Mouse (Mus musculus) E14TG2a.4 (cell line): ENCODE data around the gene Vps11.

Source experiments
- H3K27me3 ChIP-seq: 2 replicates; pipeline ENCODE4 v1.6.1; 2014; ENCODE audit warnings: low read length, control low read depth; ENCODE audit not compliant: insufficient read depth
- H3K36me3 ChIP-seq: 2 replicates; pipeline ENCODE4 v1.6.1; 2014; ENCODE audit warnings: low read length, control low read depth; ENCODE audit not compliant: insufficient read depth
- H3K4me1 ChIP-seq: replicated peaks from 2 replicates; pipeline ENCODE4 v1.6.1; 2014; ENCODE audit warnings: low read depth, low read length, control low read depth
- H3K4me3 ChIP-seq: replicated peaks from 2 replicates; pipeline ENCODE4 v1.5.1; 2014; ENCODE audit warnings: mild to moderate bottlenecking, low read length
- H3K9me3 ChIP-seq: 2 replicates; pipeline ENCODE4 v1.6.1; 2014; ENCODE audit warnings: low read length, control low read depth
- CTCF ChIP-seq: conservative IDR thresholded peaks from 2 replicates; pipeline ENCODE4 v1.5.1; 2014; ENCODE audit warnings: low read length
- NANOG ChIP-seq: IDR thresholded peaks from 2 replicates; pipeline ENCODE4 v1.6.1; 2014; ENCODE audit warnings: borderline replicate concordance, low read length, mixed read lengths
- POU5F1 ChIP-seq: IDR thresholded peaks from 2 replicates; pipeline ENCODE4 v1.6.1; 2014; ENCODE audit warnings: low read length, borderline replicate concordance

The Vps11 gene

GRCm38 (mm10) chr9:44314910-44315309, 46.6 kb downstream of the Vps11 start:
- TF ChIP-seq NANOG, result no peak
- TF ChIP-seq POU5F1, result no peak
- TF ChIP-seq CTCF, result no peak
- Histone ChIP-seq H3K4me3 (no peak overlapping the region), H3K4me1 (peaks cover 75% of the 10 kb centered on the region), H3K27me3 (peaks cover 87% of the 10 kb centered on the region), H3K9me3 (no peaks in the 10 kb centered on the region), H3K36me3 (peaks cover 38% of the 10 kb centered on the region)

- peaks cover 38% of the 10 kb centered on the region for H3K36me3 ChIP-seq
- no peaks in the 10 kb centered on the region for H3K9me3 ChIP-seq
- TF ChIP-seq NANOG (no peak), POU5F1 (no peak), CTCF (no peak)
- H3K4me1 ChIP-seq, result peaks cover 79% of the 10 kb centered on the region
- no peak overlapping the region for H3K4me3 ChIP-seq
- H3K27me3 ChIP-seq, result peaks cover 85% of the 10 kb centered on the region
Observed at GRCm38 (mm10) chr9:44314257-44314547, 47.3 kb downstream of the Vps11 start.

- TF ChIP-seq POU5F1 (no peak), CTCF (no peak), NANOG (no peak)
- Histone ChIP-seq H3K4me3 (no peak overlapping the region), H3K4me1 (peaks cover 75% of the 10 kb centered on the region), H3K9me3 (no peaks in the 10 kb centered on the region), H3K36me3 (peaks cover 38% of the 10 kb centered on the region), H3K27me3 (peaks cover 80% of the 10 kb centered on the region)
Observed at GRCm38 (mm10) chr9:44313476-44314256, 47.8 kb downstream of the Vps11 start.

- Histone ChIP-seq H3K9me3 (no peaks in the 10 kb centered on the region), H3K36me3 (peaks cover 32% of the 10 kb centered on the region), H3K4me3 (peak overlapping the region; percentile 65), H3K27me3 (peaks cover 58% of the 10 kb centered on the region), H3K4me1 (peaks cover 62% of the 10 kb centered on the region)
- TF ChIP-seq CTCF (no peak), NANOG (peak; percentile 86)
Observed at GRCm38 (mm10) chr9:44311136-44312134, 50.0 kb downstream of the Vps11 start.

GRCm38 (mm10) chr9:44310750-44311135, 50.7 kb downstream of the Vps11 start:
- Histone ChIP-seq H3K4me3 (peak overlapping the region; percentile 65), H3K9me3 (no peaks in the 10 kb centered on the region), H3K36me3 (peaks cover 25% of the 10 kb centered on the region), H3K4me1 (peaks cover 59% of the 10 kb centered on the region), H3K27me3 (peaks cover 52% of the 10 kb centered on the region)
- no peak for TF ChIP-seq NANOG
- TF ChIP-seq CTCF, result no peak
- TF ChIP-seq POU5F1, result no peak

GRCm38 (mm10) chr9:44309756-44310155, 51.7 kb downstream of the Vps11 start:
- H3K4me3 ChIP-seq, result no peak overlapping the region
- peaks cover 15% of the 10 kb centered on the region for H3K36me3 ChIP-seq
- H3K27me3 ChIP-seq, result peaks cover 42% of the 10 kb centered on the region
- H3K4me1 ChIP-seq, result peaks cover 55% of the 10 kb centered on the region
- TF ChIP-seq CTCF (no peak), NANOG (no peak), POU5F1 (no peak)
- H3K9me3 ChIP-seq, result no peaks in the 10 kb centered on the region

- TF ChIP-seq CTCF (no peak), POU5F1 (no peak), NANOG (no peak)
- H3K9me3 ChIP-seq, result no peaks in the 10 kb centered on the region
Observed at GRCm38 (mm10) chr9:44307248-44307647, 54.2 kb downstream of the Vps11 start.

GRCm38 (mm10) chr9:44306532-44306931, 54.9 kb downstream of the Vps11 start:
- peaks cover 24% of the 10 kb centered on the region for H3K36me3 ChIP-seq
- peaks cover 61% of the 10 kb centered on the region for H3K4me1 ChIP-seq
- H3K4me3 ChIP-seq, result no peak overlapping the region
- no peaks in the 10 kb centered on the region for H3K9me3 ChIP-seq
- H3K27me3 ChIP-seq, result peaks cover 12% of the 10 kb centered on the region
- no peak for TF ChIP-seq CTCF
- no peak for TF ChIP-seq POU5F1
- no peak for TF ChIP-seq NANOG

More at GRCm38 (mm10) chr9:44307248-44307647, 54.2 kb downstream of the Vps11 start:
- peaks cover 65% of the 10 kb centered on the region for H3K4me1 ChIP-seq
- H3K36me3 ChIP-seq, result peaks cover 17% of the 10 kb centered on the region
- no peak overlapping the region for H3K4me3 ChIP-seq
- H3K27me3 ChIP-seq, result peaks cover 17% of the 10 kb centered on the region
